Mouse (Mus musculus): ENCODE data around the gene Pabpc1l. TPM values are rescaled to one million over a fixed set of nuclear protein-coding genes. Genes with fewer than 3 reads are reported as not detected.
A peak's percentile ranks its signal among the peaks of the same experiment; 100 is the strongest.

Pabpc1l gene
- polyA plus RNA-seq, 1 experiment from 2014 or later: 1.7 TPM

DNA sequence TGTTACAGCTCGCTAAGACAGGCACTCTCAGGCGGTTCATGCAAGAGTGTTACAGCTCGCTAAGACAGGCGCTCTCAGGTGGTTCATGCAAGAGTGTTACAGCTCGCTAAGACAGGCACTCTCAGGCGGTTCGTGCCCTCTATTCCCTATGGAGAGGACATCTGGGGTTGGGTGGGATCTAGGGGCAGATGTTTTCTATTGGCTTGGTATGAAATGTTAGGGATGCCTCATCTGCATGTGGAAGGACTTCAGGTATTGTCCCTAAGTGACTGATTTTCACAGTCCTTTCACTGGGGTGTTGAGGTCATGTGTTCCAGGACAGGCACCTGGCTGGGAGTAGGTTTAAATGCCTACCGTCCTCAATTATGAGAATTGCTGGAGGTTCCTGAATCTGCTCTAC, 17.7 kb upstream of the Pabpc1l start:
- peaks cover 14% of the 10 kb centered on the region for H3K36me3 ChIP-seq
- no peaks in the 10 kb centered on the region for H3K9me3 ChIP-seq
- WGBS: 85% methylated on average over 8 of the region's 8 CpGs
- H3K4me1 ChIP-seq (replicated peaks): peaks cover 54% of the 10 kb centered on the region; the same call in 1 of the 2 replicates
- no peak for ATAC-seq (ENCODE audit: low read depth)
- H3K27ac ChIP-seq (replicated peaks): no peak overlapping the region
- H3K27me3 ChIP-seq: no peaks in the 10 kb centered on the region
- H3K4me2 ChIP-seq: no peak overlapping the region
- H3K4me3 ChIP-seq: no peak overlapping the region
- no peak overlapping the region for H3K9ac ChIP-seq

DNA sequence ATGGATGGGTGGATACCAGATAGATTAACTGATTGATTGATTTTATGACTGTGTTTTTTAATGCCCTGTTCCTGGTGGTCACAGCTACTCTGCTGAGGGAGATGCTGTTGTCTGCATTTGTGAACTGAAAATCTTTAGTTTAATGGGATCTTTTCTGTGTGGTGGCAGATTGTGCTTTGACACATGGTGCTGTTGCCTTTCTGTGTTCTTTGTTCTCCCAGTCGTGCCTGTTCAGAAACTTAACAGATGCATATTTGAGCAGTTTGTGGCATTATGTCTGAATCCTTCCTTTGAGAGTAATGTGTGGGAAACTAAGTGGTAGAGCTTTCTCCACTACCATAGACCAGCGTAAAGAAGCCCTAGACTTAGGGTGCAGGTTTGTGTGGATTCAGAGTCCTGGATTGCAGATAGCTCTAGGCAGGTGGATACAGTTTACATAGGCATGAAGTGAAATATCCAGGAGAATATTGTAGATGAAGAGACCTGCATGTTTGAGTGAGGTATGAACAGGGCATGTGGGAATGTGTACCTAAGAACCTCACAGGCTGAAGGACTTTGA, 17.2 kb upstream of the Pabpc1l start:
- Histone ChIP-seq H3K9ac (no peak overlapping the region), H3K36me3 (peaks cover 19% of the 10 kb centered on the region), H3K4me2 (no peak overlapping the region), H3K27ac (replicated peaks) (no peak overlapping the region), H3K9me3 (no peaks in the 10 kb centered on the region), H3K27me3 (no peaks in the 10 kb centered on the region), H3K4me1 (replicated peaks) (peaks cover 49% of the 10 kb centered on the region; the same call in 1 of the 2 replicates), H3K4me3 (no peak overlapping the region)
- 62% methylated on average over 2 of the region's 2 CpGs for WGBS
- ATAC-seq (ENCODE audit: low read depth): no peak

DNA sequence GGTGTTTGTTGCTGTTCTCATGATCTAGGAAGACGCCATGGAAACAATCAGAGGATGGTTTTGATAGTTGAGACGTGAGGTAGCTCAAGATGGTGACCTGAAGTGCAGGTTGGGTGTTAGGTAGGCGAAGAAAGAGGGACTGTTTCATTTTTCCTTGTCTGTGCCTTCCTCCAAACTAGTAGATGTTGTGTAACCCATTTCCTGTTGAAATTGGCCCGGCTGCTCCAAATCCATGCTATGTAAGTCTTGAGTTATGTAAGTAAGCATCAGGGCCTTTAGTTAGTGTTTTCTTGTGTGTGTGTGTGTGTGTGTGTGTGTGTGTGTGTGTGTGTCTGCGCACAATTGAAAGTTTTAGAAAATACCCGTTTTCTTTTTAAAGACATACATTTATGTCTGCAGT, 16.0 kb upstream of the Pabpc1l start:
- Histone ChIP-seq H3K9me3 (no peaks in the 10 kb centered on the region), H3K4me1 (replicated peaks) (peaks cover 39% of the 10 kb centered on the region; the same call in 1 of the 2 replicates), H3K27ac (replicated peaks) (no peak overlapping the region), H3K9ac (no peak overlapping the region), H3K36me3 (peaks cover 31% of the 10 kb centered on the region), H3K4me2 (no peak overlapping the region), H3K4me3 (no peak overlapping the region), H3K27me3 (no peaks in the 10 kb centered on the region)
- WGBS: 91% methylated on average over 6 of the region's 6 CpGs
- no peak for ATAC-seq (ENCODE audit: low read depth)

DNA sequence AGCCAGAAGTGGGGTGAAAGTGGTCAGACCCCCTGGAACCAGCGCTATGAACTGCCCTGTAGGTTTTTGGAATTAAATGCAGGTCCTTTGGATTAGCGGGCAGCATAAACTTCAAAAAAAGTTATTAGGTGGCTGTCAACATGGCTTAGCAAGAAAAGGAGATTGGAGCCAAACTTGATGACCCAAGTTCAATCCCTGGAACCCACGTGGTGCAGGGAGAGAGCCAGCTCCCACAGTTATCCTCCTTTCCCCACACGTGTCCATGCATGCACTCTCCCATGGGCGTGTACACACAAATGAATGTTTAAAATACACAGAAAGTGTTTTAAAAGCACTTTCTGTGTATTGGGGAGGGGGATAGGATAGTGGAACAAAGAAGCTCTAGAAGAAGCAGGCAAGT, 14.8 kb upstream of the Pabpc1l start:
- Histone ChIP-seq H3K4me3 (no peak overlapping the region), H3K4me1 (replicated peaks) (peaks cover 28% of the 10 kb centered on the region; the same call in 1 of the 2 replicates), H3K4me2 (no peak overlapping the region), H3K27ac (replicated peaks) (no peak overlapping the region), H3K27me3 (no peaks in the 10 kb centered on the region), H3K36me3 (peaks cover 43% of the 10 kb centered on the region), H3K9me3 (no peaks in the 10 kb centered on the region), H3K9ac (no peak overlapping the region)
- 88% methylated on average over 5 of the region's 5 CpGs for WGBS
- ATAC-seq (ENCODE audit: low read depth): no peak

DNA sequence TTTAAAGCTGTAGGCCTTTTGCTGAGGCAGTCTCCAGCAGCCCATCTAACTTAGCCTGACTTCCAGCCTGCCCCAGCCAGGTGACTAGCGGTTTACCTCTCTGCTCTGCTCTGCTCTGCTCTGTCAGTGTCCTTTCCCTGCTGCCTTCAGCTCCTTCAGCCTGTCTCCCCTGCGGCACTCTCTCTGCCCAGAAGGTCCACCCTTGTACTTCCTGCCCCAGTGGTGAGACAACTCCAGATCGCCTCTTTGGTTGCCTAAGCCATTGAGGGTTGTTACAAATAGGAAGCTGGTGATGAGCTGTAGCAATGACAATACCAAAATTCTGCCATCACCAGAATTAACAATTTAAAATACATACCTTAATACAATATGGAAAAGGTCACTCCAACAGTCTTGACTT, 14.3 kb upstream of the Pabpc1l start:
- H3K27me3 ChIP-seq: no peaks in the 10 kb centered on the region
- no peak overlapping the region for H3K4me3 ChIP-seq
- ATAC-seq (ENCODE audit: low read depth): no peak
- no peak overlapping the region for H3K9ac ChIP-seq
- peaks cover 48% of the 10 kb centered on the region for H3K36me3 ChIP-seq
- no peaks in the 10 kb centered on the region for H3K9me3 ChIP-seq
- WGBS: 93% methylated on average over 3 of the region's 3 CpGs
- H3K4me2 ChIP-seq: no peak overlapping the region
- peaks cover 23% of the 10 kb centered on the region; the same call in 1 of the 2 replicates for H3K4me1 ChIP-seq (replicated peaks)
- H3K27ac ChIP-seq (replicated peaks): no peak overlapping the region

DNA sequence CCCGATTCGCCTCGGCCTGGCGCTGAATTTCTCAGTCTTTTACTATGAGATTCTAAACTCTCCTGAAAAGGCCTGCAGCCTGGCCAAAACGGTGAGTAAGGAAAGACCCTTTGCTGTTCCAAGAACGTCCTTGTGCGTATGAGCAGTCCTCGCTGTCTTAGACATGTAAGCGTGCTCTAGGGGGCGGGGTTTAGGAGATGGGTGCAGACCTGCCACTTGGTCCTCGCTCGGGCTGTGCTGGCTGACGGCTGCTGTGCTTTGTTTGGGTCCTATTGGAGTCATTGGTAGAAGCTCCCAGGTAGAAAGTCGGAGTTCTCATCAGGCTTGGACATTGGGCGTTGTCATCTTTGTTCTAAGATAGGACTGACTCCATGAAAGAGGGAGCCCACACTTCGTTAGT, 9.9 kb upstream of the Pabpc1l start:
- Histone ChIP-seq H3K9me3 (no peaks in the 10 kb centered on the region), H3K4me3 (no peak overlapping the region), H3K36me3 (peaks cover 88% of the 10 kb centered on the region), H3K4me2 (no peak overlapping the region), H3K9ac (no peak overlapping the region), H3K4me1 (replicated peaks) (no peaks in the 10 kb centered on the region), H3K27ac (replicated peaks) (no peak overlapping the region), H3K27me3 (no peaks in the 10 kb centered on the region)
- 91% methylated on average over 16 of the region's 16 CpGs for WGBS
- no peak for ATAC-seq (ENCODE audit: low read depth)

DNA sequence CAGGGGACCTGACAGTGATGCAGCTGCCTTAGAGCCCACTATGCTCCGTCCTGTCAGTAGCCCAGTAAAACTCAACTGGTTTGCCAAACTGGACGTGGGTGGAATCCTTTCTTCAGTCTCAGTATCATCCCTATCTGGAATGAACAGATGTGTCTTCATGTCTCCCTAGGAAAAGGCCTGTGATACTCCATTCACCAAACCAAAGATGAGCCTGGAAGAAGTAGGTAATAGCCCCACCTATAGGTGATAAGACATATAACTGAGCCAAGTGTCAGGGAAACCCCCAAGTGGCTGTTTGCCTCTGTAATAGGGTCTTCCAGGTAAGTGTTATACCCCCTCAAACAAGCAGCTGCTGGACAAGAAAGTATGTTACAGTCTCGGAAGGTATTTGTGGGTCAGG, 6.3 kb upstream of the Pabpc1l start:
- Histone ChIP-seq H3K4me3 (no peak overlapping the region), H3K27ac (replicated peaks) (no peak overlapping the region), H3K36me3 (peaks cover 61% of the 10 kb centered on the region), H3K4me2 (no peak overlapping the region), H3K9me3 (no peaks in the 10 kb centered on the region), H3K9ac (no peak overlapping the region), H3K27me3 (no peaks in the 10 kb centered on the region), H3K4me1 (replicated peaks) (no peaks in the 10 kb centered on the region)
- 89% methylated on average over 3 of the region's 3 CpGs for WGBS
- ATAC-seq (ENCODE audit: low read depth): no peak

DNA sequence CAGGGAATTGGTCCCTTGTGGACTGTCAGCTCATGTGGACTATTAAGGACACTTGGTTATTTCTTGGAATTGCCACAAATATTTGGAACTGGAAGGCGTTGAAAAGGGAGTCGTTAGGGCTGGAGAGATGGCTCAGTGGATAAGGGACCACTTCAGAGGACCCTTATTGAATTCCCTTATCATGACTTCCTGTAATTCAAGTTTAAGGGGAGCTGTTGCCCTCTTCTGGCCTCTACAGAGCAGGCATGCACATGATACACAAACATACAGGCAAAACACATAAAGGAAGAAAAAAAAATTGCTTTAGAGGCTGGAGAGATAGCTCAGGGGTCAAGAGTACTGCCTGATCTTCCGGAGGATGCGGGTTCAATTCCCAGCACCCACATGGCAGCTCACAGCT, 5.3 kb upstream of the Pabpc1l start:
- H3K27ac ChIP-seq (replicated peaks): no peak overlapping the region
- H3K36me3 ChIP-seq: peaks cover 51% of the 10 kb centered on the region
- H3K9ac ChIP-seq: no peak overlapping the region
- no peak overlapping the region for H3K4me3 ChIP-seq
- 89% methylated on average over 4 of the region's 4 CpGs for WGBS
- H3K27me3 ChIP-seq: no peaks in the 10 kb centered on the region
- no peaks in the 10 kb centered on the region for H3K9me3 ChIP-seq
- no peaks in the 10 kb centered on the region for H3K4me1 ChIP-seq (replicated peaks)
- no peak for ATAC-seq (ENCODE audit: low read depth)
- H3K4me2 ChIP-seq: no peak overlapping the region

DNA sequence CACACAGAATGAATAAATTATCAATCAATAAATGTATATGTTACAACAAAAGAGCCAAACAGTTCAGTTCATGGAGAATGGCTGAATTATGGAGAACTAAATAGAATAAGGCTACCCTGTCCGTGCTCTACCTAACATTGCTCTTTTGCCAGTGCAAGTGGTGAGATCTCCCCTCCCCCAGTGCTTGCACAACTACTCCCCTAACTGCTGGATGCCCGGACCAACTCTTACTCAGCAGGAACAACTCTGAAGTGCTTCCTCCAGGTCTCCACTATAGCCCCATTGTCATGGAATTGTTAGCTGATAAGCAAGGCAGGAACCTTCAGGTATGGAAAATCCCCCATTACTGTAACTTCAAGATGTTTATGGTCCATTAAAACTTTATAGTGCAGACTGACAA, 3.1 kb upstream of the Pabpc1l start:
- no peak overlapping the region for H3K9ac ChIP-seq
- 56% methylated on average over 2 of the region's 2 CpGs for WGBS

DNA sequence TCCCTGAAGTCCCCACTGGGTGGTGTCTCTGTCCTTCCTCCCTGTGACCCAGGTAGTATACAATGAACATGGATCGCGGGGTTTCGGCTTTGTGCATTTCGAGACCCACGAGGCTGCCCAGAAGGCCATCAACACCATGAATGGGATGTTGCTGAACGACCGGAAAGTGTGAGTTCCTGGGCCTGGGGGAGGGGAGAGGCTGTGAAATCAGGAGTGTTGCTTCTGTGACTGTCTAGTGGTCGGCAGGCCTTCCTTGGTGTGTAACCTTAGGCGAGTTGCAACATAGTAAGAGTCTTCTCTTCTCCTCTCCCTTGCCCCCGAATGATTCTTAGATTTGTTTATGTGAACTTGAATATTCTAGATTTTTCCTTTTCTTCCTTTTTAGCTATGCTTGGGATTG, 5.9 kb downstream of the Pabpc1l start:
- Histone ChIP-seq H3K36me3 (no peaks in the 10 kb centered on the region), H3K9ac (no peak overlapping the region), H3K27me3 (no peaks in the 10 kb centered on the region), H3K27ac (replicated peaks) (no peak overlapping the region), H3K4me1 (replicated peaks) (no peaks in the 10 kb centered on the region), H3K4me2 (no peak overlapping the region), H3K4me3 (no peak overlapping the region), H3K9me3 (no peaks in the 10 kb centered on the region)
- no peak for ATAC-seq (ENCODE audit: low read depth)
- WGBS: 69% methylated on average over 10 of the region's 10 CpGs

More for the DNA sequence above, 3.1 kb upstream of the Pabpc1l start:
- peaks cover 29% of the 10 kb centered on the region for H3K36me3 ChIP-seq
- H3K9me3 ChIP-seq: no peaks in the 10 kb centered on the region
- H3K27ac ChIP-seq (replicated peaks): no peak overlapping the region
- H3K4me2 ChIP-seq: no peak overlapping the region
- H3K4me1 ChIP-seq (replicated peaks): no peaks in the 10 kb centered on the region
- no peaks in the 10 kb centered on the region for H3K27me3 ChIP-seq
- no peak for ATAC-seq (ENCODE audit: low read depth)
- no peak overlapping the region for H3K4me3 ChIP-seq

DNA sequence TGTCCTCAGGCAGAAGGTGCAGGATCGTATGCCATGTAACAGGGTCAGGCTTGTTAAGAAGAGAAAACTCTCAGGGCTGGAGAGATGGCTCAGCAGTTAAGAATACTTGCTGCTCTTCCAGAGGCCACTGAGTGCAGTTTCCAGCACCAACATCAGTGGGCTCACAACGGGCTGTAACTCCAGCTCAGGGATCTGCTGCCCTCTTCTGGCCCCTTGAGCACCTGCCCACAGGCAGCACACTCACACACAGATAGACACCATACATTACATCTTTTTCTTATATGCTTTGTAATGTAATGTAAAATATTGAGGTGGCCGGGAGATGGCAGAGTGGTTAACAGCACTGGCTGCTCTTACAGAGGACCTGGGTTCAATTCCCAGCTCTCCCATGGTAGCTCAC, 7.7 kb downstream of the Pabpc1l start:
- no peak overlapping the region for H3K9ac ChIP-seq
- no peak overlapping the region for H3K4me2 ChIP-seq
- 95% methylated on average over 3 of the region's 3 CpGs for WGBS
- H3K27ac ChIP-seq (replicated peaks): no peak overlapping the region
- H3K36me3 ChIP-seq: no peaks in the 10 kb centered on the region
- H3K27me3 ChIP-seq: no peaks in the 10 kb centered on the region
- no peaks in the 10 kb centered on the region for H3K9me3 ChIP-seq
- no peaks in the 10 kb centered on the region for H3K4me1 ChIP-seq (replicated peaks)
- H3K4me3 ChIP-seq: no peak overlapping the region
- no peak for ATAC-seq (ENCODE audit: low read depth)

DNA sequence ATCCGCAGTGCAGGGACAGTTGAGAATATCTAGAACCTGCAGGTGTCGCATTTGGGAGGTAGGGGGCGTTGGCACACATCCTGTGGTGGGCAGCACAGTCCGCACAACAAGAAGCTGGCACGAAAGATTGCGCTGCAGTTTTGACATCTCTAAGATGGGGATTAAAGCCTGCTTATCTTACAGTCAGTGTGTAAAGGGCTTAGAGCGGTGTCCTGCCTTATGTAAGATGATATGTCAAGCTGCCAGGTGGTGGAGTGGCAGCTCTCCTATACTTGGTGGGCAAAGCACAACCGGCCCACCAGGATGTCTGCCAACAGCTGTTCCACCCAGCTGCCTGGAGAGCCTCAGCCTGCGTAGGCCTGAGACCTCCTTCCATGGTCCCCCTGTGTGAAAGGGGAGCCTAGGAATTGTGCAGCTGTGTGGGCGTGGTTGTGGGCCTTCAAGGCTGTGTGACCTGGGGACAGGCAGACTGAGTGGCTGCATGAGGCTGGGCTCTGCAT, 11.3 kb downstream of the Pabpc1l start:
- Histone ChIP-seq H3K9me3 (no peaks in the 10 kb centered on the region), H3K27me3 (no peaks in the 10 kb centered on the region), H3K27ac (replicated peaks) (no peak overlapping the region), H3K4me2 (no peak overlapping the region), H3K4me1 (replicated peaks) (no peaks in the 10 kb centered on the region), H3K9ac (no peak overlapping the region), H3K4me3 (no peak overlapping the region), H3K36me3 (no peaks in the 10 kb centered on the region)
- 61% methylated on average over 10 of the region's 10 CpGs for WGBS
- ATAC-seq (ENCODE audit: low read depth): no peak

DNA sequence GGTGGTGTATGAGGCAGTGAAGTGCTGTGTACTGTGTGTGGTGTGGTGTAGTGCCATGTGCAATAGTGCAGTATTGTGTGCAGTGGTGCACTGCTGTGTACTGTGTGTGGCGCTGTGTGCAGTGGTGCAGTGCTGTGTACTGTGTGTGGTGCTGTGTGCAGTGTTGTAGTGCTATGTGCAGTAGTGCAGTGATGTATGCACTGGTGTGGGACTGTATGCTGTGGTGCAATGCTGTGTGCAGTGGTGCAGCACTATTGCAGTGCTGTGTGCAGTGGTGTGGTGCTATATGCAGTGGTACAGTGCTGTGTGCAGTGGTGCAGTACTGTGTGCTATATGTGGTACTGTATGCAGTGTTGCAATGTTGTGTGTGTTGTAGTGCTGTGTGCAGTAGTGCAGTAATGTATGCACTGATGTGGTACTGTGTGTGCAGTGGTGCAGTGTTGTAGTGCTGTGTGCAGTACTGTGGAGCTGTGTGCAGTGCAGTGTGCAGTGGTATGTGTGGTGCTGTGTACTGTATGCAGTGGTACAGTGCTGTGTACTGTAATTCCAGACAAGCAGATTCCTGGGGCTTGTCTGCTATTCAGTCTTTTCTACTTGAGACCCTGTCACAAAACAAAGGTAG, 13.3 kb downstream of the Pabpc1l start:
- peak; percentile 43; the same call in 1 of the 2 replicates for ATAC-seq (ENCODE audit: low read depth)
- H3K4me2 ChIP-seq: no peak overlapping the region
- H3K4me1 ChIP-seq (replicated peaks): no peaks in the 10 kb centered on the region
- H3K36me3 ChIP-seq: no peaks in the 10 kb centered on the region
- H3K27me3 ChIP-seq: no peaks in the 10 kb centered on the region
- no peaks in the 10 kb centered on the region for H3K9me3 ChIP-seq
- no peak overlapping the region for H3K4me3 ChIP-seq
- H3K27ac ChIP-seq (replicated peaks): no peak overlapping the region
- 93% methylated on average over 1 of the region's 1 CpGs for WGBS
- H3K9ac ChIP-seq: no peak overlapping the region

Measured in neural tube, embryonic 13.5 days (tissue).